Mouse (Mus musculus) heart, adult 2 months (tissue): ENCODE results near the gene Cep135. TPM values are rescaled to one million over a fixed set of nuclear protein-coding genes. Genes with fewer than 3 reads are reported as not detected.

Experiments
- DNase-seq, 2 experiments: peaks; one replicate each; pipeline ENCODE4 v3.0.0; 2021
- H3K27ac ChIP-seq: fragments of 200-600 bp; 2 replicates; pipeline ENCODE4 v1.8.1; 2022
- H3K27me3 ChIP-seq: fragments of 200-500 bp; 2 replicates; pipeline ENCODE4 v1.6.1; 2012; ENCODE audit warnings: mild to moderate bottlenecking, low read length, inconsistent platforms, mixed read lengths; ENCODE audit not compliant: control insufficient read depth, insufficient read depth
- H3K36me3 ChIP-seq: fragments of 200-500 bp; 2 replicates; pipeline ENCODE4 v1.6.1; 2012; ENCODE audit warnings: low read length, inconsistent platforms; ENCODE audit not compliant: control insufficient read depth, insufficient read depth
- H3K4me1 ChIP-seq: fragments of 200-500 bp; 2 replicates; pipeline ENCODE4 v1.6.1; 2011; ENCODE audit warnings: low read length; ENCODE audit not compliant: control insufficient read depth, insufficient read depth
- H3K4me3 ChIP-seq: fragments of 200-600 bp; 2 replicates; pipeline ENCODE4 v1.8.1; 2022
- H3K79me2 ChIP-seq: fragments of 200-500 bp; replicated peaks from 2 replicates; pipeline ENCODE4 v1.6.1; 2012; ENCODE audit warnings: mild to moderate bottlenecking, inconsistent platforms, low read length, moderate library complexity, mixed read lengths; ENCODE audit not compliant: control insufficient read depth, insufficient read depth
- H3K9ac ChIP-seq: fragments of 200-500 bp; 2 replicates; pipeline ENCODE4 v1.6.1; 2012; ENCODE audit warnings: low read depth, mild to moderate bottlenecking, control low read depth, inconsistent platforms, low read length, mixed read lengths
- CTCF ChIP-seq: fragments of 200-600 bp; IDR thresholded peaks from 2 replicates; pipeline ENCODE4 v1.8.1; 2022; ENCODE audit warnings: antibody characterized with exemption, mild to moderate bottlenecking, moderate library complexity
- EP300 ChIP-seq: fragments of 200-500 bp; IDR thresholded peaks from 2 replicates; pipeline ENCODE4 v1.6.1; 2011; ENCODE audit warnings: low read depth, low read length, control low read depth; ENCODE audit not compliant: insufficient read depth
- POLR2A ChIP-seq: fragments of 200-500 bp; IDR thresholded peaks from 2 replicates; pipeline ENCODE4 v1.6.1; 2011; ENCODE audit warnings: mild to moderate bottlenecking, low read depth, low read length, control low read depth; ENCODE audit not compliant: insufficient read depth
- WGBS: fragments of 180-500 bp; shearing (Covaris S2); methylation state at CpG from one replicate; pipeline ENCODE4 v1.1.7; 2018; 5-methylcytosine and 5-hydroxymethylcytosine counted together
- intact Hi-C: fragments of 180-260 bp; cut with DNase I; formaldehyde crosslinking; loops from one replicate; pipeline ENCODE4 v1.15.1; 2025
- polyA plus RNA-seq: library from polyadenylated mRNA; depleted of rRNA; stranded (reverse); fragments of >200 nt; gene quantifications from 2 replicates; pipeline ENCODE4 v1.2.3, GENCODE M21; 2012
- total RNA-seq, 2 experiments: library from RNA; stranded (reverse); gene quantifications; 2 replicates each; pipeline ENCODE4 v1.2.3; 2021

Cep135 gene
- total and polyA plus RNA-seq, 3 experiments: 0.94 to 3.5 (median 3.0) TPM

- no peak overlapping the region for H3K27ac ChIP-seq
- TF ChIP-seq POLR2A (no peak), EP300 (no peak)
Measured at GRCm38 (mm10) chr5:76609702-76610370, 21.3 kb downstream of the Cep135 start.

GRCm38 (mm10) chr5:76612867-76613499, 24.5 kb downstream of the Cep135 start:
- WGBS: 89% methylated on average over 6 of the region's 6 CpGs
- TF ChIP-seq CTCF (no peak), EP300 (no peak), POLR2A (no peak)
- H3K27ac ChIP-seq: no peak overlapping the region
- no peak for DNase-seq
- H3K27me3 ChIP-seq: no peaks in the 10 kb centered on the region
- no peaks in the 10 kb centered on the region for H3K4me1 ChIP-seq
- H3K79me2 ChIP-seq: no peaks in the 10 kb centered on the region
- no peak overlapping the region for H3K4me3 ChIP-seq
- H3K9ac ChIP-seq: no peak overlapping the region
- H3K36me3 ChIP-seq: no peaks in the 10 kb centered on the region
- intact Hi-C loops: no loop called here

More at GRCm38 (mm10) chr5:76609702-76610370, 21.3 kb downstream of the Cep135 start:
- H3K9ac ChIP-seq: no peak overlapping the region
- no peaks in the 10 kb centered on the region for H3K79me2 ChIP-seq
- no peak overlapping the region for H3K4me3 ChIP-seq
- H3K4me1 ChIP-seq: no peaks in the 10 kb centered on the region
- DNase-seq: no peak
- H3K36me3 ChIP-seq: no peaks in the 10 kb centered on the region
- 95% methylated on average over 8 of the region's 8 CpGs for WGBS
- H3K27me3 ChIP-seq: no peaks in the 10 kb centered on the region
- intact Hi-C loops: no loop called here

- Histone ChIP-seq H3K79me2 (no peaks in the 10 kb centered on the region), H3K36me3 (no peaks in the 10 kb centered on the region), H3K27ac (no peak overlapping the region), H3K4me1 (no peaks in the 10 kb centered on the region), H3K4me3 (no peak overlapping the region), H3K9ac (no peak overlapping the region), H3K27me3 (no peaks in the 10 kb centered on the region)
- DNase-seq: no peak
- intact Hi-C loops: no loop called here
- WGBS: 95% methylated on average over 8 of the region's 8 CpGs
- no peak for TF ChIP-seq POLR2A
Measured at GRCm38 (mm10) chr5:76615276-76615675, 26.8 kb downstream of the Cep135 start.

GRCm38 (mm10) chr5:76616196-76616747, 27.8 kb downstream of the Cep135 start:
- TF ChIP-seq EP300: no peak
- TF ChIP-seq CTCF: no peak
- TF ChIP-seq POLR2A: no peak
- Histone ChIP-seq H3K36me3 (no peaks in the 10 kb centered on the region), H3K4me3 (no peak overlapping the region), H3K27ac (no peak overlapping the region), H3K79me2 (no peaks in the 10 kb centered on the region), H3K4me1 (no peaks in the 10 kb centered on the region), H3K27me3 (no peaks in the 10 kb centered on the region), H3K9ac (no peak overlapping the region)
- intact Hi-C loops: no loop called here
- 96% methylated on average over 2 of the region's 2 CpGs for WGBS
- no peak for DNase-seq

- TF ChIP-seq POLR2A (no peak), EP300 (no peak), CTCF (no peak)
- Histone ChIP-seq H3K79me2 (no peaks in the 10 kb centered on the region), H3K27ac (no peak overlapping the region), H3K4me3 (no peak overlapping the region), H3K9ac (no peak overlapping the region), H3K36me3 (no peaks in the 10 kb centered on the region), H3K4me1 (no peaks in the 10 kb centered on the region), H3K27me3 (no peaks in the 10 kb centered on the region)
- WGBS: 84% methylated on average over 7 of the region's 7 CpGs
- intact Hi-C loops: no loop called here
- no peak for DNase-seq
Measured at GRCm38 (mm10) chr5:76618750-76619149, 30.3 kb downstream of the Cep135 start.

GRCm38 (mm10) chr5:76623759-76624158, 35.3 kb downstream of the Cep135 start:
- no peaks in the 10 kb centered on the region for H3K27me3 ChIP-seq
- TF ChIP-seq EP300: no peak
- TF ChIP-seq CTCF: no peak
- no peak for TF ChIP-seq POLR2A
- H3K4me1 ChIP-seq: no peaks in the 10 kb centered on the region
- no peak overlapping the region for H3K9ac ChIP-seq
- H3K36me3 ChIP-seq: no peaks in the 10 kb centered on the region
- H3K4me3 ChIP-seq: no peak overlapping the region
- no peak overlapping the region for H3K27ac ChIP-seq
- DNase-seq: no peak
- WGBS: 98% methylated on average over 9 of the region's 9 CpGs
- intact Hi-C loops: no loop called here
- no peaks in the 10 kb centered on the region for H3K79me2 ChIP-seq
